Comparison of ENCODE assay signal across 20 mouse cellular contexts in genomic region chr9:49054028-49054427, GRCm38 (mm10). TPM values are rescaled to one million over a fixed set of nuclear protein-coding genes. Genes with fewer than 3 reads are reported as not detected.
"Had no signal": no experiment of that assay in that cellular context is flagged by ENCODE, and none has a peak within 500 bp of the region (broad histone marks: within the 10 kb centered on the region; RNA-seq: fewer than 3 reads in every experiment).

No protein-coding gene starts in this region.

- H3K9ac ChIP-seq: midbrain, embryonic 13.5 days; neural tube, embryonic 13.5 days had no signal

- H3K27ac ChIP-seq: layer of hippocampus, adult 2 months; midbrain, embryonic 13.5 days; neural tube, embryonic 13.5 days had no signal

- H3K4me3 ChIP-seq: layer of hippocampus, adult 2 months had no signal

- H3K27me3 ChIP-seq: megakaryocyte, embryonic 14.5 days; midbrain, embryonic 13.5 days; neural tube, embryonic 13.5 days had no signal

- DNase-seq: kidney, adult 18-20 months; kidney, adult 9 months; kidney, postnatal 14 days; kidney, postnatal 4 days; layer of hippocampus, adult 9-11 months; liver, postnatal 0 days; retina, postnatal 1 day; right cerebral cortex, postnatal 25 days; spleen, adult 18-20 months; thymus, postnatal 25 days had no signal

- H3K9me3 ChIP-seq: megakaryocyte, embryonic 14.5 days; midbrain, embryonic 10.5 days; midbrain, embryonic 13.5 days; neural tube, embryonic 13.5 days had no signal

RNA-seq across cellular contexts. Expression of gene Tmprss5, which starts 27.0 kb away (rescaled TPM):
- total RNA-seq: monocyte, adult 5-6 weeks; neutrophil, adult 5-6 weeks had no signal
- polyA plus RNA-seq: limb, embryonic 11.5 days; liver, embryonic 11.5 days; liver, postnatal 0 days; myocyte had no signal
